Mouse (Mus musculus) liver, embryonic 13.5 days (tissue): ENCODE data around the gene Llgl2. TPM values are rescaled to one million over a fixed set of nuclear protein-coding genes. Genes with fewer than 3 reads are reported as not detected.
A peak's percentile ranks its signal among the peaks of the same experiment; 100 is the strongest.

ENCODE experiments used
- ATAC-seq: fragments of 200-750 bp; cut with Nextera tagmentation; 2 replicates; pipeline ENCODE4 v1.8.0; 2017; ENCODE audit warnings: low read depth, mild to moderate bottlenecking, moderate number of reproducible peaks, moderate library complexity
- DNase-seq: peaks from one replicate; pipeline ENCODE4 v3.0.0; 2022
- H3K27ac ChIP-seq: fragments of 300-500 bp; sonication (generic); 2 replicates; pipeline ENCODE4 v1.5.1; 2015; ENCODE audit warnings: moderate library complexity, mild to moderate bottlenecking, inconsistent platforms
- H3K27me3 ChIP-seq: fragments of 300-500 bp; sonication (generic); 2 replicates; pipeline ENCODE4 v1.6.1; 2015; ENCODE audit warnings: mild to moderate bottlenecking, inconsistent platforms
- H3K36me3 ChIP-seq: fragments of 300-500 bp; sonication (generic); 2 replicates; pipeline ENCODE4 v1.6.1; 2015; ENCODE audit warnings: mild to moderate bottlenecking, inconsistent platforms
- H3K4me1 ChIP-seq: fragments of 300-500 bp; sonication (generic); replicated peaks from 2 replicates; pipeline ENCODE4 v1.6.1; 2015; ENCODE audit warnings: inconsistent platforms
- H3K4me2 ChIP-seq: fragments of 300-500 bp; sonication (generic); 2 replicates; pipeline ENCODE4 v1.6.1; 2015; ENCODE audit warnings: inconsistent platforms, mild to moderate bottlenecking, moderate library complexity
- H3K4me3 ChIP-seq: fragments of 300-500 bp; sonication (generic); replicated peaks from 2 replicates; pipeline ENCODE4 v1.5.1; 2015; ENCODE audit warnings: mild to moderate bottlenecking, inconsistent platforms
- H3K9ac ChIP-seq: fragments of 300-500 bp; sonication (generic); 2 replicates; pipeline ENCODE4 v1.6.1; 2015; ENCODE audit warnings: mild to moderate bottlenecking, inconsistent platforms
- H3K9me3 ChIP-seq: fragments of 300-500 bp; sonication (generic); replicated peaks from 2 replicates; pipeline ENCODE4 v1.6.1; 2016; ENCODE audit warnings: inconsistent platforms
- WGBS: fragments of 180-500 bp; shearing (Covaris S2); methylation state at CpG from one replicate; pipeline ENCODE4 v1.1.7; 2015; ENCODE audit not compliant: insufficient replicate concordance; 5-methylcytosine and 5-hydroxymethylcytosine counted together
- polyA plus RNA-seq: library from polyadenylated mRNA; unstranded; fragments of >200 nt; fragmentation: Nextera tagmentation; extraction: Ambion mirVana; gene quantifications from 2 replicates; pipeline ENCODE4 v1.2.1, GENCODE M21; 2015

Llgl2 gene
- polyA plus RNA-seq = 9.8 and 10.2 TPM in 2 replicates

DNA sequence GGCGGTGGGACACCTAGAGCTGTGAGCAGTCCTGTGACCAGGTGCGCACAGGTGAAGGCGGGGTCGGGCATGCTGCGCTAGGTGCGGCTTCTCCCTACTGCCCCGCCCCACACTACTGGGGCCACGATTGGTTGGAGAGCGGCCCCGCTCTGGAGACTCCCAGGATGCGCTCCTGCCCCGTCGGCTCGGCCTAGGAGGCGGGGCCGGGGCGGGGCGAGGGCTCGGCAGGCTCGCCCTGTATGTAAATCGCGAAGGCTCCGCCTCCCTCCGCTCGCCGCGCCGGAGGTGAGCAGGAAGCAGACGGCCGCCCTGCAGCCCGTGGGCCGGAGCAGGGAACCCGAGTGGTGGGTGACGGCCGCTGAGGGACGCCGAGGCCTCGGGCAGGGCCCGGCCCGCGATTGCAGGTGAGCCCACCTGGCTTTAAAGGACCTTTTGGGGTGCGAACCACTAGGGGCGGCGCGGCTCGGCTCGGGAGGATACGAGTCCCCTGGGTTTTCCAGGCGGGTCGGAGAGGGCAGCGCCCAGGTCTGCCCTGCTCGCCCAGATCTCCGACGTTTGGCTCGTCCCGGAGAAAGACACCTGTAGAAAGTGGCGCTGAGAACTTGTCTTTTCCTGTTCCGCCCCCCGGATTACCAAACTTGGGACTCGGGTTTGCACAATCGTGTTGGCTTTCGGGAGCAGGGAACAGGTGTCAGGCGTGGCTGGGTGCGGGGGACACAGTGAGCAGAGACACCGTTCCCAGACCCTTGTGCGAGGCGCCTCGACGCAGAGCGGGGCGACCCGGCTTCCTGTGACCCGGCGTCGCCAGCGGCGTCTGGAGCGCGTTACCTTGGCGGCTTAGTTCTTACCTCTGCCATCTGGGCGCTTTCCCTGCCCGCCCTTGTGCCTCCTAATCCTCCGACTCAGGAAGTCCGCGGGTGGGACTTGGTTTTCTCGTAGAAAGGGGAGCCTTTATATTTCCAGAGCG, at the start of gene Llgl2:
TSS of gene Llgl2 (plus strand) at position 276 of the 967 bp plus-strand sequence.
- WGBS = under 1% methylated on average over 84 of the region's 87 CpGs
- Histone ChIP-seq H3K27ac (peak within 1 kb of the TSS; percentile 74), H3K9me3 (no peaks in the 10 kb centered on the region), H3K4me3 (peak within 1 kb of the TSS; percentile 83), H3K27me3 (no peaks in the 10 kb centered on the region; the same call in 1 of the 2 replicates), H3K4me1 (peaks cover 51% of the 10 kb centered on the region), H3K4me2 (peak within 1 kb of the TSS; percentile 91), H3K36me3 (peaks cover 34% of the 10 kb centered on the region), H3K9ac (peak within 1 kb of the TSS; percentile 88)
- DNase-seq = peak; percentile 86
- ATAC-seq = peak; percentile 96

GRCm38 (mm10) chr11:115774653-115775052, 49.2 kb upstream of the Llgl2 start:
- no peak for DNase-seq
- no peaks in the 10 kb centered on the region for H3K9me3 ChIP-seq
- no peak overlapping the region for H3K9ac ChIP-seq
- H3K4me3 ChIP-seq = no peak overlapping the region
- H3K4me2 ChIP-seq = no peak overlapping the region
- H3K27me3 ChIP-seq = no peaks in the 10 kb centered on the region
- peaks cover 71% of the 10 kb centered on the region for H3K4me1 ChIP-seq
- H3K27ac ChIP-seq = no peak overlapping the region
- 49% methylated on average over 4 of the region's 4 CpGs for WGBS
- ATAC-seq = no peak
- H3K36me3 ChIP-seq = peaks cover 12% of the 10 kb centered on the region

- Histone ChIP-seq H3K4me1 (peaks cover 71% of the 10 kb centered on the region), H3K4me2 (no peak overlapping the region), H3K36me3 (peaks cover 14% of the 10 kb centered on the region), H3K27me3 (no peaks in the 10 kb centered on the region), H3K27ac (peak overlapping the region; percentile 99; the same call in 1 of the 2 replicates), H3K4me3 (no peak overlapping the region), H3K9ac (no peak overlapping the region), H3K9me3 (no peaks in the 10 kb centered on the region)
- ATAC-seq (no peak), DNase-seq (no peak)
- 75% methylated on average over 18 of the region's 18 CpGs for WGBS
Measured at GRCm38 (mm10) chr11:115775821-115776665, 47.8 kb upstream of the Llgl2 start.

DNA sequence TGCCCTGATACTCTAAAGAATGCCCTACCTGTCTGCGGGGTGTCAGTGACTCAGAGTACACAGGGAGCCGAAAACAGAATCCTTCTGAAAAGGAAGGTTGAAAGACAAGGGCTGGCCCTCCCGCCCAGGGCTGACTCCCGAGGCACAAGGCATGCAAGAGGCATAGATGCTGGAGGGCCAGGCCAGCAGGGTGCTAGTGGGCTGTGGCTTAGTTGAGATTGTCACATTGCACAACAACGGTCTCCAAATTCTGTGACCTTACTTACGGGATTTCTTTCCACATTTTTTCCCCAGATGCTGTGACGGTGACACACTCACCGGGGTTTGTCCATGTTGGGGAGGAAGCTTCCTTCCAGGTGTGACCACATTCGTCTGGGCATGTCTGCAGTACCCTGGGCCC, 46.9 kb upstream of the Llgl2 start:
- H3K27me3 ChIP-seq = no peaks in the 10 kb centered on the region
- peaks cover 76% of the 10 kb centered on the region for H3K4me1 ChIP-seq
- DNase-seq (no peak), ATAC-seq (no peak)
- H3K36me3 ChIP-seq = peaks cover 23% of the 10 kb centered on the region
- no peak overlapping the region for H3K4me3 ChIP-seq
- 0 out of 2 replicates have a peak overlapping the region, but pooled peaks have one; percentile 2 for H3K9ac ChIP-seq
- H3K27ac ChIP-seq = peak overlapping the region; percentile 99
- no peak overlapping the region for H3K4me2 ChIP-seq
- no peaks in the 10 kb centered on the region for H3K9me3 ChIP-seq
- WGBS = 79% methylated on average over 9 of the region's 9 CpGs

DNA sequence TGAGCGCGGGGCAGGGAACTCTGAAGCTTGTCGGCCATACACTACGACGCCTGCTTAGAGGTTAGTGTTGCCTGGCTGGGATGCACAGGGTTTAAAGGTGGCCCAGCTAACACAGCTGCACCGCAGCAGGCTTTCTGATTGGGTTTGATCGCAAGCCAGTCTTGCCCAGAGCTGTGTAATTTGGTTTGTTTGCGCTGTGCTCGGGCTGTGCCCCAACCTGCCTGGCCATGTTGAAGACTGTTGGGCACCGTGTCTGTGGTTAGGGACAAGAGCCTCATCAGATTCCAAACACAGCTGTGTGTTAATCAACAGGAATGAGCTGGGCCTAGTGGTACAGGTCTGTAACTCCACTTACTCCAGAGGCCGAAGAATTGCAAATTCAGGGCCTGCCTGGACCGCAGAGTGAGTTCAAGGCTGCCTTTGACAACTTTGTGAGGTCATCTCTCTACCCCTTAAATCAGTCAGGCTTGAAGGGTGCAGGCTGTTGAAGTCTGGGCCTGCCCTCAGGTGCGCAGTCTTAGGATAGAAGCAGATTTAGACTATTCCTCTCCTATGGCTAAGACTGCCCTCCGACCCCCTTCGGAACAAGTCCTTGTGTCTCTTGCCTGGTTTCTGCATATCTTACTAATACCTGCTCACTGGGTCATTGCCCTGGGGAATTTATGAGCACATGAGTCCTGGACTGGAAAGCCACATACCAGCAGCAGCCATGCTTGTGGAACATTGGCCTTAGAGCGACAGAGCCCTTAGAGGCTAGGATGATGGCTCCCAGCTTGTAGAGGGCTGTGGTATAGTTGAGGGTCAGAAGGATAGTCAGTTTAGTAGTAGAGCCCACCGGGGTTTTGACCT, 46.1 kb upstream of the Llgl2 start:
- H3K27ac ChIP-seq = peak overlapping the region; percentile 99
- no peak overlapping the region for H3K4me2 ChIP-seq
- H3K36me3 ChIP-seq = peaks cover 25% of the 10 kb centered on the region
- 83% methylated on average over 17 of the region's 17 CpGs for WGBS
- H3K4me1 ChIP-seq = peaks cover 82% of the 10 kb centered on the region
- H3K9ac ChIP-seq = 0 out of 2 replicates have a peak overlapping the region, but pooled peaks have one; percentile 2
- H3K4me3 ChIP-seq = no peak overlapping the region
- no peaks in the 10 kb centered on the region for H3K9me3 ChIP-seq
- H3K27me3 ChIP-seq = no peaks in the 10 kb centered on the region
- ATAC-seq (no peak), DNase-seq (no peak)

GRCm38 (mm10) chr11:115779038-115779571, 44.7 kb upstream of the Llgl2 start:
- Histone ChIP-seq H3K9ac (peak overlapping the region; percentile 73), H3K27ac (peak overlapping the region; percentile 99), H3K9me3 (no peaks in the 10 kb centered on the region), H3K4me2 (peak overlapping the region; percentile 73), H3K4me1 (peaks cover 82% of the 10 kb centered on the region), H3K27me3 (no peaks in the 10 kb centered on the region), H3K4me3 (peak overlapping the region; percentile 42), H3K36me3 (peaks cover 26% of the 10 kb centered on the region)
- ATAC-seq (peak; percentile 94), DNase-seq (peak; percentile 78)
- under 1% methylated on average over 9 of the region's 9 CpGs for WGBS

- Histone ChIP-seq H3K4me3 (0 out of 2 replicates have a peak overlapping the region, but pooled peaks have one; percentile 42), H3K9ac (peak overlapping the region; percentile 73), H3K27me3 (no peaks in the 10 kb centered on the region), H3K9me3 (no peaks in the 10 kb centered on the region), H3K4me2 (peak overlapping the region; percentile 73), H3K4me1 (peaks cover 85% of the 10 kb centered on the region), H3K27ac (peak overlapping the region; percentile 99), H3K36me3 (peaks cover 28% of the 10 kb centered on the region)
- 40% methylated on average over 20 of the region's 20 CpGs for WGBS
- no peak for DNase-seq
- no peak for ATAC-seq
Measured at GRCm38 (mm10) chr11:115780141-115781070, 43.4 kb upstream of the Llgl2 start.

- H3K27me3 ChIP-seq = no peaks in the 10 kb centered on the region
- no peak overlapping the region for H3K4me3 ChIP-seq
- H3K4me1 ChIP-seq = peaks cover 33% of the 10 kb centered on the region
- H3K4me2 ChIP-seq = no peak overlapping the region
- DNase-seq (no peak), ATAC-seq (no peak)
- no peak overlapping the region for H3K27ac ChIP-seq
- H3K9ac ChIP-seq = no peak overlapping the region
- H3K9me3 ChIP-seq = no peaks in the 10 kb centered on the region
- WGBS = 88% methylated on average over 6 of the region's 6 CpGs
- peaks cover 69% of the 10 kb centered on the region for H3K36me3 ChIP-seq
Measured at GRCm38 (mm10) chr11:115786473-115786872, 37.4 kb upstream of the Llgl2 start.

DNA sequence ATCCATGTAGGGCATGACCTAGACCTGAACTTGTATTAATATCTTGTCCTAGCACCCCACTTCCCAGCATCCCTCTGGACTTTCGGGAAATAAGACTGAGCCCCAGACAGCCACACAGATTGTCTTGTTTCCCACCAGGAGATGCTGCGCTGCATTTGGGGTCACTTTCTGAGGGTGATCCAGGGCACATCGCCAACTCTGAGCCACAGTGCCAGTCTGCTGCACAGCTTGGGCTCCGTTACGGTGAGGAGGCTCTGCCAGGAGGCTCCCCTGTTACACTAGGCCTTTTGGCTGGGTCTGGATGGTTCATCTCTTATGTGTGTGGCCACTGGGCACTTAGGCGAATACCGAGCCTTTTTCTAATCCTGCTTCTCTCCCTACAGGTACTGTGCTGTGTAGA, 34.1 kb upstream of the Llgl2 start:
- WGBS = 93% methylated on average over 7 of the region's 7 CpGs
- Histone ChIP-seq H3K9me3 (no peaks in the 10 kb centered on the region), H3K9ac (no peak overlapping the region), H3K4me2 (no peak overlapping the region), H3K4me1 (peaks cover 14% of the 10 kb centered on the region), H3K36me3 (peaks cover 88% of the 10 kb centered on the region), H3K27ac (no peak overlapping the region), H3K4me3 (no peak overlapping the region), H3K27me3 (no peaks in the 10 kb centered on the region)
- DNase-seq = no peak
- ATAC-seq = no peak
